Mouse (Mus musculus) cerebellum, postnatal 36 days (tissue): ENCODE results near the gene Snrk.

ENCODE experiments used
- DNase-seq, 2 experiments: peaks; one replicate each; pipeline ENCODE4 v3.0.0; 2021 to 2022; ENCODE audit warnings: mixed read lengths in 2 of 2

The Snrk gene

DNA sequence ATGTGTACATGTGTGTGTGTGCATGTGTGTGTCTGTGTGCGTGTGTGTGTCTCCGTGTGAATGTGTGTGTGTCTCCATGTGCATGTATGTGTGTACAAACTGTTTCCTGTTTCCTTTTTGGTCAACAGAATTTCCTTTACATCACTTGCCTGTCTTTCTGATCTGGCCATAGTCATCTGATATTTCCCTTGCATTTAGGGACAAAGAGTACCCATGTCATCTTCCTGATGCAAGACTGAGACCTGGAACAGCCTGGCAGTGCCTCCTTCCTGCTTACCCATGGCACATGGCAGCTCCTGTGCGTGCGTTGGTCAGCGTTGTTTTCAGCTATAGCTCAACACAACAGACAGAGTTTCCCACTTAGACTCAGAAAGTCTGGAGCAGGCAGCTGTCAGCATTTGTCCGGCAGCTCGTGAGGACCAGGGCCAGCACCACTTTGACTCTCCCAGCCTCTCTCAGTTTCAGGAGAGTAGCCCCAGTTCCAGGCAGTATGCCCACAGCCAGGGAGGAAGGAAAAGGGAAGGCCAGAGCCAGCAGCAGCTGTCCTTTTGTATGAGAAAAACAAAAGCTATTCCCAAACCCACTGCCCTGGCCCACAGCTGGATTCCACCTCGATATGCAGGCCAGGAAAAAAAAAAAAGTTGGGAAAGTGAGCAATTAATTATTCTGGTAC lies 7.4 kb upstream of the Snrk start:
- DNase-seq = peak in 1 of 2 experiments; percentile 29

DNA sequence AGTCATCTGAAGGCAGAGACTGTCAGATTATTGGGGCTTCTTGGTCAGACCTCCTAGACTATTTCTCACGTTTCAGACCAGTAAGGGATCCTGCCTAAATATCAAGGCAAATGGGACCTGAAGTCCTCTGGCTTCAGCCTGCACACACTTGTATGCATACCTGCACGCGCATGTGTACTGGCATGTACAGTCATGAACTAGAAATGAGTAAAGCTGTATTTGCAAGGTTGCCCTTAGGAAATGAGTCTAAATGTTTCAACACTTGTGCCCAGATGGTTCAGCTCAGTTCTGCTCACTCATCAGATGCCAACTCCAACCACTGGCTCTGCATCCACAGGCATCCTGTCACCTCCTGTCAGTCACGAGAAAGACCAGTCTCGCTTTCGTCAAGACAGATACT lies 6.6 kb upstream of the Snrk start:
- DNase-seq = no peak

DNA sequence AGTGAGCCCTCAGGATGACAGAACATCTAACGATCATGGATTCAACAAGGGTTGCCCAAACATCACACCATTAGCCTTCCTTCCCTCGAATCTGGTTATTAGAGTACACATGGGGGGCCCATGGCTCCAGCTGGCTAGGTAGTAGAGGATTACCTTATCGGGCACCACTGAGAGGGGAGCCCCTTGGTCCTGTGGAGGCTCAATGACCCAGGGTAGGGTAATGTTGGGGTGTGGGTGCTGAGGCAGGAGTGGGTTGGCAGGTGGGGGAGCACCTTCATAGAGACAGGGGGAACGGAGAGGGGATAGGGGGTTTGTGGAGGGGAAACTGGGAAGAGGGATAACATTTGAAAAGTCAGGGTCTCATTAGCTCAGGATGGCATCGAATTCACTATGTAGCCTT lies 6.1 kb upstream of the Snrk start:
- no peak for DNase-seq

DNA sequence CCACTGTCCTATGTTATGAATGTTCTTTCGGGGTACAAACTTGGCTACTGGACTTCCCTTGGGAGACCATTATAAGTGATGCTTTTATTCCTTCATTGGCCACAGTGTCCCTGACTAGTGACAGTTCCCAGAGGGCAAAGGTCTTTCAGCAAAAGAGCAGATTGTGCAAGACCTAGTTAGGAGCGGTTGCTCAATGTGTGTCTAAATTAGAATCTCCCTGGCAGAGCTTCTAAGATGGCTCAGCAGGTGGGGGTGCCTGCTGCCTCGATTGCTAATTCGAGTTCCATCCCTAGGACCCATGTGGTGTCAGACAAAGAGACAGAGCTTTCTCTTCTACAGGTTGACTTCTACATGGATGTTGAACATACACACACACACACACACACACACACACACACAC lies 1.5 kb upstream of the Snrk start:
- DNase-seq = peak; percentile 32 to 44

DNA sequence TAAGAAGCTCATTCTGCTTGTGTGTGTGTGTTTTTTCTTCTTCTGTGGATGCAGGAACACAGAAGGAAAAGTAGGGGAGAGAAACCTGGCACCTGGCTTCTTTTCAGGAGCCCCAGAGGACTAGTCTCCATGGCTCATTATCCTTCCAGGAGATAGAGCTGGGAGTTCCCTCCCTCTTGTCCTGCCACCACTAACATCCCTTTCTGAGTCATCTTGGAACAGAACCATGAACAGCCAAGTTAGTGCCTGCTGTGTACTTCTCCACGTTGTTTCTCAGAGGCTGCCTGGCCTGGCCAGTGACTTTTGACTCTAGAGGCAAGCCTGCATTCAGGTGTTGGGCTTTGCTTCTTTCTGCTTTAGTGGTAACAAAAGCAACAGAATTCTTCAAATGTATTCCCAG lies 707 bp upstream of the Snrk start:
- DNase-seq = no peak

DNA sequence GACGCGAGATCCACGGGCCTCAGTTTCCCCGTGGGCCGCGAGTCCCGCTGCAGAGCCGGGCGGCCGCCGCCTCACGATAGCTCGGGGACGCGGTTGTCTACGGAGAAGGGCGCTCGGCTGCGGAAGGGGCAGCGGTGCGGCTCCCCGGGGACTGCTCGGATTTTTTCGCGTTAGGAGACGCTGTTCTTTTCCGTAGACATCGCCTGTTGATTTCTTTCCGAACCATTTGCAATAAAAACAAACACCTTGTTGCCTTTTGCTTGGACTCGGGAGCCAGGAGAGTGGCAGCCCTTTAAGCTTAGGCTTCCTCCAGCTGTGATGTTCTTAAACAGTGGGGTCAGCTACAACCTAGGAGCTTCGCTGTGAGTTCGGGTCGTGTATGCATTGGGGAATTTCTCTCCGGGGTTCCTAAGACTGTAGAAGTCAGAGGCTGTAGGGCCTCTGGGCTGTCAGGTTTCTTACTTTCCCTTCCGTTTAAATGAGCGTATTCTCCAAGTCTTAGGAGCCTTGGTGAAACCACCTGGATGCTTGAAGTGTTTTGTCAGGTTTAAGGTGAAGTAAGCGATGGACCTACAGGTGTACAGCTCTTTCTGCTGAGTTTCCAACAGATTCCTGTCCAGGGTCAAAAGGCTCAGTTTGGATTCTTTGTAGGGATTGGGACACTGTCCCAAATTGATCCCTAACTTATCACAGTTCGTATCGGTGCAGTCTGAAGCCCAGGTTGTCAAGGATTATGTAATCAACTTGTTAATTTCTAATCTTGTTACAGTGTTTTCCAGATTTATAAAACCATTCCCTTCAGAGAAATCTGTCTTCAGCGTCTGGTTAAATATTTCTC lies 845 bp downstream of the Snrk start:
- DNase-seq = peak; percentile 34 to 55

DNA sequence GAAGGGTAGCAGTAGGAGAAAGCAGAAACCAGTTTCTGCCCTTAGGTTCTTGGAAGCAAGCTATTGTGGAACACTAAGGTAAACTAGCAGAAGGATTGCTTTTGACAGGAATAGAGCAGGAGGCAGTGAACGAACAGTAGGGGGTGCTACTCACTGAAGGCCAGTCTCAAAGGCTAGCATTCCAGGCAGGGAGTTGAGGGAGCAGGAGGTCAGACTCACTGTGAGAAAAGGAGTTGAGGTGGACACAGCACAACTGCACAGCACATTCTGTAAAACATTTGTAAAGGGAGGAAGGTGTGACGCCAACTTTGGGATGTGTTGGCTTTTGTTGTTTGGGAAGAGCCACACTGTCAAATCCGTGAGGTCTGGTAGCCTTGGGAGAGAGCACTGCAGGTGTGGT lies 3.0 kb downstream of the Snrk start:
- peak; percentile 68 to 78 for DNase-seq

DNA sequence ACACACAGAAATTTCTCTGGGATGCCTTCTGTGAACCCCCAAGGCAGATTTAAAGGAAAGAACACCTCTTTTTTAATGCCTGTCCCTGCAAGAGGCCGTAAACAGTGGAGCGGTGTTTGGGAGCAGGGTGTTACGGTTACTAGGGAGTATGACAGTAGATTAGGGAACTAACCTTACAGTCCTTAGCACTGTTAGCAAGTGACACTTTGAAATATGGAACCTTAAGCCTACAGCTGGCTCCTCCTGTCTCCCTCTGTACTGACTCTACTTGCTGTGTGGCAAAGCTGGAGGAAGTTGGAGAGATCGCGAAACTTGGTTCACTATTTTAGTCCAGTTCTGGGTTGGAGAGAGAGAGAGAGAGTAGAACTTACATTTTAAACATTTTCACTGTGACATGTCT lies 5.0 kb downstream of the Snrk start:
- no peak for DNase-seq

DNA sequence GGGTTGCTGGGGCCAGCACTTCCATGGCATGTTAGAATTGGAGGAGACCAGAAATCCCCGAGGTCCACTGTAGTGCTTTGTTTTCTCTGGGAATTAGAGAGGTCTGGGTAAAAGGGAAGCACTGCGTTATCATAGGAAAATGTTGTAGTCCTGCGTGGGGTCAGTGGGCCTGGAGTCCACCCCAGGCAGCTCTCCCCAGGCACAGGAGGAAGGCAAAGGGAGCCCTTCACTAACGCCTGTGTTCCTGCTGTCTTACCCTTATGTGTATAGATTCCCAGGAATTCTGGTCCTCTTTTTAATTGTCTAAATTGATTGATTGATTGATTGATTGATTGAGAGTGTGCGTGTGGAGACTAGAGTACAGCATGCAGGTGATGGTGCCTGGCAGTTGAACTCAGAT lies 6.1 kb downstream of the Snrk start:
- DNase-seq = no peak

DNA sequence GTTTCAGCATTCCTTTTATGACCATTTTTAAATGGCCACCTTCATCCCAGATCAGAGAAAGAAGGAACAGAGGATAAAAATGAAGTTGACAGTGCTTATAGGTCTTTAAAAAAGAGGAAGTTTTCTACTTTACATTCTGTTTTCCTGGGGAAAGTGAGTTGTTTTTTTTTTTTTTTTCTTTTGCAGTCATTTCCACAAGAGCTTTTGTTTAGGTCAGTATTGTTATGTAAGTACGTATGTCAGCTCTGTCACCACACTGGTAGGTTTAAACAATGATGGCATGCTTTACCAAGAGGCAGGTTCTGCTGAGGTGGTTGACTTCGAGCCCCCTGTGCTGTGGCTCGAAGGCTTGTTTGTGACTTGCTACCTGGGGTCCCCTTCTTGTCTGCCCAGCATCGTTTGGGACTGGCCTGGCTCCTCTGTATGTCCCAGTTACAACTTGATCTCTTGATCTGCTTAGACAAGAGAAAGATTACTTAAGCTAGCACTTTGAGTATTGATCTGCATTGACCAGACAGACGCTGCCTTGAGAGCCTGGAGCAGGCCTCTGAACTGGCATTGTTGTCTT lies 8.7 kb downstream of the Snrk start:
- DNase-seq = no peak

DNA sequence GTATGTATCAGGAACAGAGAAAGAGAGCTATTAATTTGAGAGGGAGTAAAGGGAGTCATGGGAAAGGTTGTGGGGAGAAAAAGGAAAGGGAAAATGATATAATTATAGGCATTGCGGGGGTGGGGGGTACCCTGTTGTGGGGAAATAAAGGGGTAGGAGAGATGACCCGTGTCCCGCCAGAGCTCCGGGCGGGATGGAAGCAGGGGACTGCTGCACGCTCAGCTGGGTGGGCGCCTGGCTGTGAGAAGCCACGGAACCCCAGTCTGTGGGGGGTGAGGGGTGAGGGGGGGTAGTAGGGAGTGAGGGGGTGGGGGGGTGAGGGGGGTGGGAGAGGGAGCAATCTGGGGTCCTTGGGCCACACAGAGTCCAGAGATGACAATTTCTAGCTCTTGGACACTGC lies 9.7 kb downstream of the Snrk start:
- DNase-seq = no peak

DNA sequence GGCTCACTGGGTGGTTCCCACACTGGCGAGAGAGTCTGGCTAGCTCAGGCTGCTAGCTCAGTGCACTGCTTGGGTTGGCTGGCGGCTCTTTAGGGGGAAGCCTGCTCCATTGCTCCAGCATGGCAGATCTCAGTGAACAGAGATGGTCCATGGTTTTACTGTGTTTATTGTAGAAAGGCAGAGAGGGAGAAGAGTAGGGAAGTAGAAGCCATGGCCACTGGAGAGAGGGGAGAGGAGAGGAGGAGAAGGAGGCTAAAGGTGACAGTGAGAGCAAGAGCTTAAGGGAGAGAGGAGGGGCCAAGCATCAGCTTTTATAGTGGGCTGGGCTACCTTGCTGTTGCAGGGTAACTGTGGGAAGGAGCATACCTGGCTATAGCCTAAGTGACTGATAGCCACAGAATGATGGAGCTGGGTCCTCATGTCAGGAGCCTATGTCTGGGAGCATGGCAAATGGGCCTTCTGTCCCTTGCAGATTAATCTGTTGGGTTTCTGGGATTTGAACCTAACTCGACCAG lies 10.3 kb downstream of the Snrk start:
- no peak for DNase-seq

DNA sequence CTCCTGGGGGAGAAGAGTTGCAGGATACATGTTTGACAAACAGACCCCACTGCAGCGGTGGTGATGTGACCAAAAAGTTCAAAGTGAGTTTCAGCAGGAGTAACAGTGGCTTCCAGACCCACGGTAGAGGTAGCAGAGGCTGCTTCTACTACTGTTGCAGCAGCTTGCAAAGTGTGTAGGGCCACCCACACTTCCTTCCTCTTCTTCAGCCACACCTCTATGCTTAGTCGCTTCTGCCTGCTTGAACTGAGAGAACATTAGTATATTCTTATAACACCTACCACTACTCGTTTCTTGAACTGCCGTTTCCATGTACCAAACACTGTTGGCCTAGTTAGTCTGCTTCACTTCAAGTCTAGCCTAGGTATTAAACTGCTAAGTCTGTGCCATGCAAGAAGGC lies 11.6 kb downstream of the Snrk start:
- DNase-seq = no peak

DNA sequence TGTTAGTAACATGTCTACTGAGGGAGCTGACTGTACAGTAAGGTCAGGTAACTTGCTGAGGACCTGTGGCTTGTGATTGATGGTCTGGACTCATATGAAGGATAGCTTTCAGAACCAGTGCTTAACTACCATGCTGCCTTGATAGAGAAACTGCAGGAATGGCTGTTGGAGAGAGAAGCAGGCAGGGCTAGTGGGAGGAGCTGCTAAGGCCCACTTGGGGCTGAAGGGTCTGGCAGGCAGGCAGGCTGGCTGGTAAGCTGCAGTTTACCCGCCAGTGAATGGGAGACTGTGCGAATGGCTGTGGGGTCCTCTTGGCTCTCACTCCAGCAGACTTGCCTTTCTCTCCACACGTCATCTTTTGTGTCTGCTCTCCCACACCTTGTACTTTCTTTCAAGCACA lies 13.6 kb downstream of the Snrk start:
- DNase-seq = peak in 1 of 2 experiments; percentile 16

DNA sequence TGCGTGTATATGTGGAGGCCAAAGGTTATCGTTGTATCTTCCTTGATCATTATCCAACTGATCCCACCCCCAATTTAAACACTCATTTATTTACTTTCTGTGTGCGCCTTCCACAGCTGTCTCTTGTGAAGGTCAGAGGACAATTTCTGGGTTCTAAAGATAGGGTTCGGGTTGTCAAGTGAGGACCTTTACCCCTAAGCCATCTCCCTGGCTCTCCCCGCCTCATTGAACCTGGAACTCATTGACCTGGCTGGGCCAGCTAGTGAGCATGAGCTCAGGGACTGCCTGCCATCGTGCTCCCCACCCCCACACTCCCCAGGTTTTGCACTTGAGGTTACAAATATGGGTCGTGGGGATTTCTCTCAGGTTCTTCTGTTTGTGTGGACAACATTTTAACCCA lies 15.1 kb downstream of the Snrk start:
- DNase-seq = no peak

DNA sequence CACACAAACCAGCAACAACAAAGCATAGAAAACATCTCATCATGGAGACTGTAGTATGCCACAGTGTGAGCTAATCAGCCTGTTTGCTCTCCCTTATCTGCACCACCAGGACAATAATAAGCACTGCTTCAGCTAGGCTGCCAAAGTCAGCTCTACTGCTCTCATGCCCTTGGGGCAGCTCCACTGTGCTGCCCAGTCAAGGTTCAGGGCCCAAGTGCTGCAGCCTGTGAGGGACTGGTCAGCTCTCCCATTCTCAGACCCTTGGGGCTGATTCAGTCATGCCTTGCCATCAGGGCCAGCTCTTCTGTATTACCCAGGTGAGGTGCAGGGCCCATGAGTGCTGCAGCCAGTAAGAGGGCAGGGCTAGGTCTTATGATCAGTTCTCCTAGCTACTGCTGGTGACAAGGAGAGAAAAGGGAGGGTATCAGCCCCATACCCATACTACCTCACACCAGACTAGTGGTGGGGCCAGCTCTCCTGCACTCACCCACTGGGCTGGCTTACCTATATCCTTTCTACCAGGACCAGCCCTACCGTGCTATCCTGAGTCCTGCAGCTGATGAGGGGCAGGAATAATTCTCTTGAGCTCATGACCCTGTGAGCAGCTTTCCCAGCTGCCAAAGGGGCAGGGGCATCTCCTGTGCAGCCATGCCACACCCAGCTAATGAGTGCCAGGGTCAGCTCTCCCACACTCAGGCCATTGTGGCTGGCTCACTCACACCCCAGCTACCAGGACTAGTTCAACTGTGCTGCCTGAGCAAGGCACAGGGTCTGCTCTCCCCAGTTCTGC lies 18.2 kb downstream of the Snrk start:
- no peak for DNase-seq

DNA sequence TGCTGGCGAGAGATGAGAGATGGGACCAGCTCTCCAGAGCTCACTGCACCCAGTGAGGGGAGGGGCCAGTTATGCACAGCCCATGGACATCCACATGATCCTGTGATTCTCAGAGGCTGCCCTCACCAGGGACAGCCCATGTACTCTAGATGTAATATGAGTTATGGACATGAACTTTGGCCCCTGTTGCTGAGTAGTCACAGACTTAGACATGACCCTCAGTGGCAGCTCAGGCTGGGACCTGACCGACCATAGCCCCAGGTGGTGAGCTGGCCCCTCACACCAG lies 18.8 kb downstream of the Snrk start:
- no peak for DNase-seq

DNA sequence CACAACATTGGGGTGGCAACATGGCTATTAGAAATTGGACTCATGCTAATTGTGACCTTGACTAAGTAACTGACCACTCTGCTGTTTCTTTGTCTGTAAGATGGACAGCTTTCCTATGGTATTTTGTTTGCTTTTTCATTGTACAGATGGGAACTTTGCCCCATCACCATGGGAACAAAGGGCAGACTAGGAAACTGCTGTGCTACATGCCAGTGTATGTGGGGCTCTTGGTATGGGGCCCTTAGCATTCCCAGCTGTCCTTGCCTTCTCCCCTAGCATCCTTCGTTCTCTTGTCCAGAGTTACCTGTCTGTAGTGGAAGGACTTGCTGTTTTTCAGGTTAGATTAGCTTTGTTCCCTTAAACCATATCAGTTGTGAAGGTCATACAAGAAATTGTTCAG lies 20.9 kb downstream of the Snrk start:
- no peak for DNase-seq

DNA sequence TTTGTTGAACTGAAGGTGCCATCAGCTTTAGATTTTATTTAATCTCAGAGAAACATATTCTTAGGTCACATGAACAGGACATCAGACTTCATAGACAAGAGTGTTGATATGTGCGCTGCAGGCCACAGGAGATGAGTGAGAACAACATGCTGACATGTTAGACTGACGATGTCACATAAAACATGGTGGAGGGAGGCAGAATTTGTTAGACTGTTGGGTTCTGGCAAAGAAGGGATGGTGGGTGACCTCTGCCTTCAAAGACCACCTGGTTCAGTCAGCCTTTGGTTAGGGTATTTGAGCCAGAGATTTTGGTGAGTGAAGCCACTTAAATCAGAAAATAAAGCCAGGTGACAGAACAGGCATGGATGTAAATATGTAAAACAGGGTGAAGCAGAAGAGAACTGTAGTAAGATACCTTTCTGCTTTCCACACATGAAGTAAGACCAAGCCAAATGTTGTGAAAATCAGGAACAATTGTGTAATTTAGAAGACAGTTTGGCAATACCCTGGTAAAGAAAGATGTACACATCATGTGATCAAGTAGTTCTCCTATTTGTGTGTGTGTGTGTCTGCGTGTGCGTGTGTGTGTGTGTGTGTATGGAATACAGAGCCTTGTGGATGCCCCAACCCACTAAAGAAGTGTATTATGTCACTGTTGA lies 21.4 kb downstream of the Snrk start:
- no peak for DNase-seq

DNA sequence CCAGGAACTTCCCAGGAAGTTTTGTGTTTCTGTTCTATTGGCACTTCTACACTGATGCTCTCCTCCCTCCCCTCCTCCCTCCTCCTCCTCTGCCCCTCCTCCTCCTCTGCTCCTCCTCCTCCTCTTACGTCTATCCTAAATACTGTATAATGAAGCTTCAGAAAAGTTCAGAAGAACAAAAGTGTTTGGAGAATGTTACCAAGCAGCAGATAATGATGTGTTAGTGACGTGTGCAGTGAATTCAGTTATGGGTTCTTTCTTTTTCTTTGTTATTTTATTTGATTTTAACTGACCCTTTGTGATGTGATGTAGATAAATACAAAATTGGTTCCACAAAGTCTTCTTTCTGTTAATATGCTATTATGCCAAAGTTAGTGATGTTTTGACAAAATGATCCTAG lies 22.2 kb downstream of the Snrk start:
- DNase-seq = no peak

DNA sequence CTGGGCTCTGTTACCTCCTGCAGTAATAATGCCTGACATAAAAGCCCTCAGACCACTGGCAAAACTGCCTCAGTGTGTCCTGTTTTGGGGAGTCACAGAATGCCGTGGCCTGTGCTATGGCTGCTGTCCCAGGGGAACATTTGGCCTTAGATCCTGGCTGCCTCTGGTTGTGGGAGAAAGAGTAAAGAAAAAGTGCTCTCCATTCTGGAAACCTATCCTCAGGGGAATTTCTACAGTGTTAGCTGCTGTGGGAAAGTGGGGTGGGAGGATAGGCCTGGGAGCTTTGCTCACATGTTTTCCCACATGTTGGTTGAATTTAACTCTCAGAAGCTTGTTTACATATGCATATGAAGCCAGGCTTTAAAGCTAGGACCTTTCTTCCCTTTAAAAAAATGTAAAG lies 26.2 kb downstream of the Snrk start:
- DNase-seq = no peak

DNA sequence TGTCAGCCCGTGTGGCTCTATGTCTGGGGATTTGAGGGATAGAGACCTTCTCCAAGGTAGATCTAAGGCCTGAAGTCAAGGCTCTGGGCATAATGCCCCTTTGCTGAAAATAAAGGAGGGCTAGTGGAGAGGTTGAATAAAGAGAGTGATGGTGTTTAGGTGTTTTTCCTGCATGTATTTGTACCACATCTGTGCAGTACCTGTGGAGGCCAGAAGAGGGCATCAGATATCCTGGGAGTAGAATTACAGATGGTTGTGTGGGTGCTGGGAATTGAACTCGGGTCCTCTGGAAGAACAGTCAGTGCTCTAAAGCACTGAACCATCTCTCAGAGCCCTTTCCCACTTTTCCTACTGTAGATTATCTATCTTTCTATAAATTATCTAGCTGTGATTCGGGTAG lies 27.7 kb downstream of the Snrk start:
- no peak for DNase-seq

DNA sequence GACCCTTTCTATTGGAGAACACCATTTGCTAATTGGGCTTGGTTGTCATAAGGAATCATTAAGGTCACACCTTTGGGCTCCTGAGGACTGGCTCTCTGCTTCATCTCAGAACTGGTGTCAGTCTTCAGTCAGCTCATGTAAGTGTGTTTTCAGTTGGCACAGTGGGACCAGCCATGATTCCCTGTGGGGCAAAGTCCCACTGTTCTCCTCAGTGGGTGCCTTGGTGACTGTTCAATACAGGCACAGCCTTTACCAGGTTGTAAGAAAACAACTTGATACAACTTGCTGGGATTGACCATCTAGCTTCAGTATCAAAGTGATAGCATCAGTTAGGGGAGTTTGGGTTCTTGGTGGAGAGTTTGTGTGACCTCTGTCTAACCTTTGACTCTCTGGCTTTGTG lies 28.6 kb downstream of the Snrk start:
- no peak for DNase-seq
